Mouse (Mus musculus): ENCODE results near the gene Pde4a.
"Not testable (repeated sequence)": the region's sequence is repeated elsewhere in the genome, so short reads cannot be mapped to it uniquely, and the experiment has no call there.

Pde4a gene

DNA sequence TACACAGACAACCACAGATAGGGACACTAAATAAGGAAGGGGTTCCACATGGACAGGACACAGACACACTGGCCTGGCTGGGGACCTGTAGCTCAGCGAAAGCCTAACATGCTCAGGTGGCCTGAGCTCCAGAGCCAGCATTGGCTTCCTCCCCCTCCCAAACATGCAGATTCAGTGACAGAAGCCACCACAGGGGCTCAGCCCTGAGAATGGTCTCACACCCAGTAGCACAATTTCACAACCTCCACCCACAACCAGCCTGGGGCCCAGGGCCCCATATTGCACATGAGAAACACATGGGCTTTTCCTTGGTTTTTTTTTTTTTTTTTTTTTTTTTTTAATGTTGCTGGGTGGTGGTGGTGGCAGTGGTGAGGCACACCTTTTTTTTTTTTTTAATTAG, 80.8 kb downstream of the Pde4a start:
- no peak for DNase-seq

DNA sequence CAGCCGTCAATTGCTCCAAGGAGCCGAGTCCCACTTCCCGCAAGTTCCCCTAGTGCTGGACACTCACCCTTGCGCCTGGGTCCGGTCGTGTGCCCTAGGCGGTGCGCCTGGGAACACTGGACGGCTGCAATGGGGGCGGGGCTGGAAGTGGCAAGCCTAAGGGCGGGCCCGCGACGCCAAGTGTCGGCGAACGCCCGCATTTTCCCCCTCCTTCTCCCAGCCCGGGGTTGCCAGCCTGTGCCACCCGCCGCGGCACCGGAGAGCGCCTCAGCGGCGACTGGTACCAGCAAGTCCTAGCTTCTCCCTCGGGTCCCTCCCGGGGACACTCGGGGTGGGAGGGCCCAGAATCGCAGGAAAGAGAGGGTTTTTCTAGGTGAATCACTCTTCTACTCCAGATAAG, 82.8 kb downstream of the Pde4a start, which contains the start of gene S1pr5:
Gene S1pr5, minus strand, starts transcription at position 118 of the 400 bp plus-strand sequence.
- no peak for DNase-seq

DNA sequence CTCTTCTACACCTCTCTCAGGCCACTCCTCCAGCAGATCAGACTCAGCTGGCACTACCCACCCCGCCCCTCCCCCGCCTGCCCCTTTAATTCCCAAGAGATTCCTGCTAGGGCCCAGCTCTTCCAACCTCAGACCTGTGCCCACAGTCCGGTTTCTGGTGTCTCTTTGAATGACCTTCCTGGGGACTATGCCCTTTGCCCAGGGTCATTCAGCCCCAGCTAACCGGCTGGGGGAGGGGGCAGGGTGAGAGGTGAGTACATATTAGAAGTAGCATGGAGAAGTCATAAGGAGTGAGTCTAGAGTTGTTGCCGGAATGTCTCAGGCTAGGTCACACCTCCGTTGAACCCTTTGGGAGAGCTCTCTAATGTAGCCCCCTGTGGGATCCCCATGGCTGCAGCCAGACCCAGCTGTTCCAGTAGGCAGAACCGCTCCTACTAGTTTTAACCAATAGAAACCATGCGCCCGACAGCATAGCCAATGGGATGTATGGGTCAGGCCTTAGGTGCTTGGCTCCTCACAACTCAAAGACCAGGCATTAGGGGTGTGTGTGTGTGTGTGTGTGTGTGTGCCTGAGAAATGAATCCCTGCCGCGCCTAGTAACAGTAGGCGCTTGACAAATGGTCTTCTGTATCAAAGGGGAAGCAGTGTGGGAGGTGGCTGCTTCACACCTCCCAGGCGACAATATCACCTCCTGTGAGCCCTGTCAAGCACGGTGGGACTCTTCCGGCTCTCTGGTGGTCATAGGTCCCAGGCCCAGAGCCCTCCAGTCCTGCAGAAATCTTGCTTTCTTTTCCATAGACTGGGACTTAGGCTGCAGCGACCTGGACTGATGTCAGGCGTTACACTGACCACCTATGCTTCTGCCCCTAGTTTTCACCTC, 84.4 kb downstream of the Pde4a start:
- no peak for DNase-seq

DNA sequence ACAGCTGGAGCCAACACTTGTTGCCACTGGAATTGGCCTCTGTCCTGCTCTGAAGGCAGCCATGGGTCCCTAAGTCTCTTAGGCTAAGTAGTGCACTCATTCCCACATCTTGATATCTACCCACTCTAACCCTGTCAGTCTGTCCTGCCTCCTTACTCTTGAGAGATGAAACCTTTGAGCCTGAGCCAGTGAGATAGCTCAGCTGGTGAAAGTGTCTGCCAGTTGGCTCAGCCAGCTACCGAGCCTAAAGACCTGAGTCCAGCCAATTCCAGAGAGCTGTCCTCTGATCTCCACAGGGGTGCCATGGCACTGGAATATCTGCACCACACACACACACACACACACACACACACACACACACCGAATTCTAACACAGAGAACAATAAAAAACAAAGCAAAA, 85.0 kb downstream of the Pde4a start:
- no peak for DNase-seq

DNA sequence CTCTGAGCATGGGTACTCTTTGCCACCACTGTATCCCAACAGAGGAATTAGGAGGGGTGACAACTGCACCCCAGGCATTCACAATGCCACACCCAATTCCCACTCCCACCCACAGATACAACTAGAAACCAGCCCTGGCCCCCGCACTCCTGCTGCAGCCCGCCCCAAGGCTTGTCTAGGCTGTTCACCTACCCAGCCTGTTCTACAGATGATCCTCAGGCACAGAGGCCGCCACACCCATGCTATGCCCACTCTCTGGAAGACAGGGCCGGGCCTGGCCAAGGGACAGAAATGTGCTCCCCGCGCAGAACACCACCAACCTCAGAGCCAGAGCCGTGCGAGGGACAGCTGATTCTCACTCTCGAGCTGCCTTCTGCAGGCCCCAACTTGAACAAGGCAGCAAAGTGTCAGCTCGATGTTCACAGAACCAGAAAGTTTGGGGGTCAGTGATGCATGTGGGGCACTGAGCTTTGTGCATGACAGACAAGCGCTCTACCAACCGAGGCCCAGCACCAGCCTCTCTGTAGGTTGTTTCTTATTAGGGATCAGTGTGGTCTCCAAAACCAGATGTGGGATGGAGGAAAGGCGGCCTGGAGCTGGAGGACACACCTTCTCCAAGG, 85.7 kb downstream of the Pde4a start:
- no peak for DNase-seq

DNA sequence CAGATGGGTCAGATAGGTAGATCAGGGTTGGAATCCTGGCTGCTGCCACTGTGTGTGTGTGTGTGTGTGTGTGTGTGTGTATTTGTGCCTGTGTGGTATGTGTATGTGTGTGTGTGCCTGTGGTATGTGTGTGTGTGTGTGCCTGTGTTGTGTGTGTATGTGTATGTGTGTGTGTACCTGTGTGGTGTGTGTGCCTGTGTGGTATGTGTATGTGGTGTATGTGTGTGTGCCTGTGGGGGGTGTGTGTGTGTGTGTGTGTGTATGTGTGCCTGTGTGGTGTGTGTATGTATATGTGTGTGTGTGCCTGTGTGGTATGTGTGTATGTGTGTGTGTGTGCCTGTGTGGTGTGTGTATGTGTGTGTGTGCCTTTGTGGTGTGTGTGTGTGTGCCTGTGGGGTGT, 89.2 kb downstream of the Pde4a start:
- DNase-seq: no peak

DNA sequence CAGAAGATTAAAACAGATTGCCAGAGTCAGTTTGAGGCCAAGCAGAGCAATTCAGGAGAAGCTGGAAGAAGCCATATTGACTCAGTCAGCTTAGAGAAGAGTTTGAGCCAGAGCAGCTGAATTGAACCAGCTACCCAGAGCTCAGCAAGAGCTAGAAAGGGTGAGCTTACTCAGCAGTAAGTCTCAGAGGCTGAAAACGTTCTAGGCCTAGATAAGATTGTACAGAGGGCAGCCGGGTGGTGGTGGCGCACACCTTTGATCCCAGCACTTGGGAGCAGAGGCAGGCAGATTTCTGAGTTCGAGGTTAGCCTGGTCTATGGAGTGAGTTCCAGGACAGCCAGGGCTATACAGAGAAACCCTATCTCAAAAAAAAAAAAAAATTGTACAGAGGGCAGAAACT, 90.8 kb downstream of the Pde4a start:
- DNase-seq: not testable (repeated sequence)

DNA sequence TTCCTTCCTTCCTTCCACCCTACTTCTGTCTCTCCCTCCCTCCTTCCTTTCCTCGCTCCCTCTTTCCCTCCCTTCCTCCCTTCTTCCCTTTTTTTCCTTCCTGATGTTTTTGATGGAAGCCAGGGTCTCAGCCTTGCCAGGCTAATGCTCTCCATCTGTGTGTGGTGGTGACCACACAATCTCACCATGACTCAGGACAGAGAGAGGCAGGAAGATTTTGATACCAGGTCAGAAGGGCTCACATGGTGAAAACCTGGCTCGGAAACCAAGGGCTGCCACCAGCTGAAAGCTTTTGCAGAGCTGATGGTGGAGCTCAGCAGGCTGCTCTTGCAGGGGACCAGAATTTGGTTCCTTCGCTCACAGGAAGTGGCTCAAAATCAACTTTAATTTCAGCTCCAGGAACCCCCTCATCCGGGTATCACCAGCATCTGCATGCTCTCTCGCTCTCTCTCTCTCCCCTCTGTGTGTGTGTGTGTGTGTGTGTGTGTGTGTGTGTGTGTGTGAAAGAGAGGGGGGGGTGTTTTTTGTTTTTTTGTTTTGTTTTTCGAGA, 95.1 kb downstream of the Pde4a start:
- no peak for DNase-seq

DNA sequence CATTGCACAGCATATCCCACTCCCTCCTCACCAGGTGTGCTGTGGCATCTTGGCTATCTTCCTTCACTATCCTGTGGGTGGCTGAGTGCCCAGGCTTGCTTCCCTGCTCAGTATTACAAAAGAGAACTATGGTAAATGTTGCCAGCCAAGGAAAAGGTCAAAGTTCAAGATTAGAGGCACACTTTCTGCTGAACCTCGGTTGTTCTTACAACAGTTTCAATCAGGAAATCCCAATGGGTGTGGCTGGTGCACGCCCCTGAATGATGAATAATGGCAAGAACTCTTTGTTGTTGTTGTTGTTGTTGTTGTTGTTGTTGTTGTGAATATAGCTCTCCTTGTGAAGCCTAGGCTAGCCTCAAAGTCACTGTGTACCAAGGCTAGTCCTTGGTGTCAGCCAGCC, 96.3 kb downstream of the Pde4a start:
- no peak for DNase-seq

All from cerebellum, adult 11-12 months (tissue).